Mouse (Mus musculus): ENCODE data around the gene Olfr742.

Gene Olfr742

DNA sequence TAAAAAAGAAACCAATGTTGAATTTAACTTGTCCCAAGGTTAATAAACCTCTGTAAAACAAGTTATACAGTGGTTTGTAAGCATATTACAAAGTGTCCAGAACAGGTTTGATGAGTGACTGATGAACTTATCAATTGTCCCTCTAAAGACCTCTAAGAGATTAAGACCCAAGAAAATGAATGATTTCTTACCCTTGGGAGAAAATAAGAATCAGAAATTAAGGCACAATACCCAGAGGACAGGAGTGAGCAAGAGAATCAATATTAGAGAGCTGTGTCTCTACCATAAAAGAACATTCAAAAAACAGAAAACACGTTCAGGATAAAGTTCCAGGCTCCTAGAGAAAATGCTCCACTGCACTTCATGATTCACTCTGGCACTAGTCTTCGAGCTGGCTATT is at the start of gene Olfr742:
Gene Olfr742 (plus strand): TSS at position 301 of the 400 bp plus-strand sequence.
- no peak for DNase-seq

DNA sequence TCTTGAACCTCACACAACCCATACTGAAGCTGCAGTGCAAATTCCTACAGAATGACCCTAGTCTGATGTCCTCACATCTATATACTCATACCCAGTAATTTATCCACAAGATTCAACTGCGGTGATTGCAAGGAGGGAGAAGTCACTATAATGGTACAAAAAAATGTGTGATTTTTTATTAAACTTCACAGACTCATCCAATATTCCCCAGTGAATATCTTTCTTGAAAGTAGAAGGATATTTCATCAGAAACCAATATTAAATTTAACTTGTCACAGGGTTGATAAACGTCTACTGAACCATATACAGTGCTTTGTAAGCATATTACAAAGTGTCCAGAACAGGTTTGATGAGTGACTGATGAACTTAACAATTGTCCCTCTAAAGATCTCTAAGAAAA is 31.0 kb upstream of the Olfr742 start, which contains the start of gene Olfr741:
Gene Olfr741 (plus strand): TSS at position 301 of the 400 bp plus-strand sequence.
- no peak for DNase-seq

DNA sequence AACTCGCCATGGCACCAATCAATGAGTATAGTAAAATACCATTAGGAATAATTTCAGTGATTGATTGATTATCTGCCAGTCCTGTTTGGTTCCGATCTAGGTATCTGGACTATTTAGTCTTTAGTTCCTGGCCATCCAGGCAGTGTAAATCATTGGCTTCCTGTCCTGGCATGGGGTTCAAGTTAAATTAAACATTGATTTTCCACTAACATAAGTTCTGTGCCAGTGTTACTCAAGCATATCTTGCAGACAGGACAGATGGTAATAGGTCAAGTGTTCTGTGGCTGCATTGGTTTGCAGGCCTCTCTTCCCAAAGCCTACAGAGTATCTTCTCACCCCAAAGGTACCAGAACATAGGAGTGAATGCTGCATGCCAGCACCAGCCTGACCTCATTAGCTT is 25.0 kb upstream of the Olfr742 start:
- no peak for DNase-seq

DNA sequence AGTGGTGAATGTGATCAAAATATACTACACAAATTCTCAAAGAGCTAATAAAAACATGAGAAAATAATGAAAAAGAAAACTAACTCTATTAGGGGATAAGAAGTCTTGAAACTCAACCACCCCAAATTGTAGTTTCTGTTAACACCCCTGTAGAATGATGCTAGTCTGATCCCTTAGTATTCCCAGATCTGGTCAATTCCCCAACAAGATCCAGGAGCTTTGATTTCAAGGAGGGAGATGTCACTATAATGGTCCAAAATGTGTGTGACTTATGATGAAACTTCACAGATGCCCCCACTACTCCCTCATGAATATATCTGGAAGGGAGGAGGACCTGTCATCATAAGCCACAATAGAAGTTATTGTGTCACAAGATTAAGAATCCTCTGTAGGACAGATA is 18.1 kb downstream of the Olfr742 start, which contains the start of gene Olfr743:
Gene Olfr743 (plus strand): TSS at position 301 of the 400 bp plus-strand sequence.
- DNase-seq, result no peak

DNA sequence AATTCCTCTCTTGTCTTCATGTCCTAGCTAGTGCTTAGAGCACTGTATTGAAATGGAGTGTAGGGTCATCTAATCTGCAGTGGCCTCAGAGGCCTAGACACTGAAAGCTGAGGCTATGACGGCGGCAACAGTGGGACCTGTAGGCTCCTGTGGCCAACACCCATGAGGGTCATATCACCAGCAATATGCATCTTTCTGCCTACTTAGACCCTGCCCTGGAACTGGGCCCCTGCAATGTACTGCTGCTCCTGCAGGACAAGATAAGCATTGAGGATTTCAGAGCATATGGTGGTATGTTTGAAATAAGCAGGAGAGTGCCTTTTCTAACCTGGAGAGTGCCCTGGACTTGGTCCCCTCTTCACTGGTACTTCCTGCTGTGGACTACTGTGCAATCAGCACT is 49.3 kb downstream of the Olfr742 start:
- DNase-seq, result no peak

All from spleen, adult 18-20 months (tissue).